Comparison of ENCODE assay signal across 7 mouse cellular contexts in the genomic region with DNA sequence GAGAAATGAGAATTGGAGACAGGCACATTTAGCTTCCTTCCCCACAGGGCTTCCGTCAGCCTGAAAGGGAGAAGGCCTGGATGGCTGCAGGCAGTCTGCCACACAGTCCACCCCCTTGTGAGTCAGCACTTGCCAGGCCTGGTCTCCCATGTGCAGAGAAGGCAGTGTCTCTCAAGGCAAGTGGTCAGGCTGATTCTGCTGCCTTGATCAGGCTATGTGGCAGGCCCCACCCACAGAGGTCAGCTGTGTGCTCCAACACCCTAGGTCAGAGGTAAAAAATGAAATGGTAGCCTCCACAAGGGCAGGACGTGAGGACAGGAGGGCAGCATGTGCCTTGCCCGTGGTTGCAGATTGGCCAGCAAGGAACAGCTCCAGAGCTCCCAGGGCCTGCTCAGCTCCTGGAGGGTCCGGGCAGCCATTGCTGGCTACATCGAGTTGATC.
DNase-seq lines count a peak whose midpoint lies in the region; ATAC-seq and TF ChIP-seq lines count a peak whose summit lies in the region.

No protein-coding gene starts in this region.

- H3K9me3 ChIP-seq in embryonic facial prominence, embryonic 14.5 days (ENCODE audit: control insufficient read depth, low read length), result peaks cover under 1% of the 10 kb centered on the region; the same call in 1 of the 2 replicates
- peaks cover under 1% of the 10 kb centered on the region; the same call in 1 of the 2 replicates for H3K9me3 ChIP-seq in heart, embryonic 16.5 days (replicated peaks; ENCODE audit: control insufficient read depth, low read length)
- no peaks in the 10 kb centered on the region for H3K9me3 ChIP-seq in limb, embryonic 14.5 days (ENCODE audit: control insufficient read depth, low read length)

- H3K27ac ChIP-seq in embryonic facial prominence, embryonic 14.5 days (replicated peaks; ENCODE audit: low read depth, low read length), result peak overlapping the region; percentile 42; the same call in 1 of the 2 replicates
- H3K27ac ChIP-seq in heart, embryonic 16.5 days (ENCODE audit: low read length), result peak overlapping the region; percentile 33
- H3K27ac ChIP-seq in limb, embryonic 14.5 days (replicated peaks; ENCODE audit: low read depth, low read length), result 0 out of 2 replicates have a peak overlapping the region, but pooled peaks have one; percentile 30

- H3K9ac ChIP-seq in embryonic facial prominence, embryonic 14.5 days (ENCODE audit: low read depth, low read length), result no peak overlapping the region
- no peak overlapping the region for H3K9ac ChIP-seq in heart, embryonic 16.5 days (ENCODE audit: low read length)
- H3K9ac ChIP-seq in limb, embryonic 14.5 days (ENCODE audit: low read depth, low read length, severe bottlenecking), result no peak overlapping the region

- no peak overlapping the region for H3K4me2 ChIP-seq in embryonic facial prominence, embryonic 14.5 days (ENCODE audit: low read depth, low read length)
- no peak overlapping the region for H3K4me2 ChIP-seq in heart, embryonic 16.5 days (ENCODE audit: low read depth, low read length)
- H3K4me2 ChIP-seq in limb, embryonic 14.5 days (replicated peaks; ENCODE audit: low read depth, low read length, severe bottlenecking), result no peak overlapping the region

- no peaks in the 10 kb centered on the region for H3K27me3 ChIP-seq in embryonic facial prominence, embryonic 14.5 days (replicated peaks; ENCODE audit: control insufficient read depth, insufficient read depth, low read length)
- H3K27me3 ChIP-seq in heart, embryonic 16.5 days (ENCODE audit: control insufficient read depth, insufficient read depth, low read length), result no peaks in the 10 kb centered on the region
- no peaks in the 10 kb centered on the region for H3K27me3 ChIP-seq in limb, embryonic 14.5 days (ENCODE audit: control insufficient read depth, insufficient read depth, low read length)

- H3K4me1 ChIP-seq in embryonic facial prominence, embryonic 14.5 days (ENCODE audit: control insufficient read depth, insufficient read depth, low read length), result peaks cover 8% of the 10 kb centered on the region; the same call in 1 of the 2 replicates
- H3K4me1 ChIP-seq in heart, embryonic 16.5 days (ENCODE audit: control insufficient read depth, insufficient read depth, low read length), result peaks cover 54% of the 10 kb centered on the region
- H3K4me1 ChIP-seq in limb, embryonic 14.5 days (ENCODE audit: control insufficient read depth, insufficient read depth, low read length), result peaks cover 20% of the 10 kb centered on the region

- ATAC-seq in embryonic facial prominence, embryonic 14.5 days (ENCODE audit: low read depth), result no peak
- no peak for ATAC-seq in heart, embryonic 16.5 days (replicated peaks; ENCODE audit: extremely low read depth, insufficient read depth, low FRiP score)
- 0 out of 2 replicates have a peak, but pooled peaks have one; percentile 35 for ATAC-seq in limb, embryonic 14.5 days (ENCODE audit: low FRiP score, low read depth)

- no peaks in the 10 kb centered on the region for H3K36me3 ChIP-seq in embryonic facial prominence, embryonic 14.5 days (ENCODE audit: control insufficient read depth, insufficient read depth, low read length)
- H3K36me3 ChIP-seq in heart, embryonic 16.5 days (ENCODE audit: control insufficient read depth, insufficient read depth), result no peaks in the 10 kb centered on the region
- no peaks in the 10 kb centered on the region for H3K36me3 ChIP-seq in limb, embryonic 14.5 days (ENCODE audit: control insufficient read depth, insufficient read depth, low read length)

- 54% methylated on average over 4 of the region's 5 CpGs for WGBS in embryonic facial prominence, embryonic 14.5 days
- 64% methylated on average over 5 of the region's 5 CpGs for WGBS in heart, embryonic 16.5 days
- WGBS in limb, embryonic 14.5 days, result 76% methylated on average over 5 of the region's 5 CpGs

- TF ChIP-seq POLR2A in limb, embryonic 14.5 days (IDR thresholded peaks at IDR 0.05; ENCODE audit: borderline replicate concordance, extremely low read depth, insufficient read depth, insufficient read length), result no peak

- peak; percentile 34 to 54 for DNase-seq in spleen, postnatal 36 days (ENCODE audit: low spot score in 2 of 2)
- no peak for DNase-seq in spleen, adult 18-20 months
- DNase-seq in embryonic facial prominence, embryonic 14.5 days (ENCODE audit: low spot score), result no peak
- DNase-seq in limb, embryonic 14.5 days (ENCODE audit: low spot score), result no peak
- peak; percentile 56 for DNase-seq in right cerebral cortex, postnatal 25 days
- DNase-seq in thymus, postnatal 14 days, result no peak

- H3K4me3 ChIP-seq in embryonic facial prominence, embryonic 14.5 days (ENCODE audit: low read depth, low read length), result no peak overlapping the region
- H3K4me3 ChIP-seq in heart, embryonic 16.5 days (ENCODE audit: low read length), result no peak overlapping the region
- no peak overlapping the region for H3K4me3 ChIP-seq in limb, embryonic 14.5 days (replicated peaks; ENCODE audit: low read length)

Comparison
In these comparisons a context has a peak if more than half of its experiments do, and no peak if none do; other contexts are left out.
1. DNase-seq: peak in spleen, postnatal 36 days (2 of 2) and right cerebral cortex, postnatal 25 days (single experiment); none in spleen, adult 18-20 months (0 of 2), embryonic facial prominence, embryonic 14.5 days (single experiment), limb, embryonic 14.5 days (single experiment) and thymus, postnatal 14 days (single experiment).
2. Peak in every context shown above with its lines, with median percentiles within 50 percentile points of each other: H3K27ac ChIP-seq.